Mouse (Mus musculus): Measurements from ENCODE around the gene Chd5. TPM values are rescaled to one million over a fixed set of nuclear protein-coding genes. Genes with fewer than 3 reads are reported as not detected.

Gene Chd5
- polyA plus RNA-seq, 1 experiment from 2014 or later, result 0.05 TPM

DNA sequence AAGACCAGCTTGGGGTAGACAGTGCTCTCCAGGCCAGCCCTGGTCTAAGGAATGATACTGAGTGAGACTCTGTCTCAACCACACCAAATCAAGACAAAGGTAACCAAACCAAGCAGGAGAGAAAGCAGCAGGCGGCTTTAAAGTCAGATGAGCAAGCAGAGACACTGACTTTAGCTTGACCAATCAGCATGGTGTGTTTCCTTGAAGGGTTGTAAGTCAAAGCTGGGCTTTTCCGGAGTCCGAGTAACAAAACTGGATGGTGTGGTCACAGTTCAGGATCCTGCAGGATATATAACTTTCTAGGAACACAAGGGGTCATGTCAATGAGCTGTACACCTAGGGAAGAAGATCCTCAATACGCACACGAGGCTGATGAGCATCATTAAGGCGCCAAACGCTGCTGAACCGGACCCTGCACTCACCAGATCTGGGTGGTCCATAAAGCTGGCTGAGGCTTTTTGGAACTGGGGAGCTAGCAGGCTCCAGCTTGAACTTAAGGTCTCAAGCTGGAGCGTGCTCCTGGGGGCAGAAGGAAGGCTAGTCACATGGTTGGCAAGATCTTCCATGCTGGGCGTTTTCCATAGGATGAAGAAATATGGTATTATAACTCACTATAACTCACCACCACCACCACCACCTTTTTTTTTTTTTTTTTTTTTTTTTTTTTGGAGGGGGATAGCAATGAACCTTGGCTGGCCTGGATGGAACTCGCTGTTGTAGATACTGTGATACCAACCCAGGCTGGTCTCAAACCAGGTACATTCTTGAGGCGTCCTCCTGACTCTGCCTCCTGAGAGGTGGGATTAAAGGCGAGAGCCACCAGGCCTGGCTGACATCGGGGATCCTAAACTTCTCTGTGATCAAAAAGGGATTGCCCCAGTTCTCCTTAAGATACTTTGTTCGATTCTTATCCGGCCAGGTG, 13.5 kb upstream of the Chd5 start:
- no peak overlapping the region for H3K4me2 ChIP-seq (ENCODE audit: low read depth, severe bottlenecking)
- 54% methylated on average over 16 of the region's 16 CpGs for WGBS
- H3K27me3 ChIP-seq (ENCODE audit: control insufficient read depth, insufficient read depth, low read length), result no peaks in the 10 kb centered on the region
- ATAC-seq (ENCODE audit: insufficient number of reproducible peaks, low FRiP score, low TSS enrichment, low read depth), result peak; percentile 49
- no peak overlapping the region for H3K9ac ChIP-seq (ENCODE audit: low read length)
- H3K9me3 ChIP-seq (ENCODE audit: control insufficient read depth, low read length), result no peaks in the 10 kb centered on the region
- H3K36me3 ChIP-seq (ENCODE audit: control insufficient read depth, insufficient read depth, low read length), result peaks cover 10% of the 10 kb centered on the region
- H3K4me1 ChIP-seq (ENCODE audit: control insufficient read depth, insufficient read depth, low read length), result peaks cover 12% of the 10 kb centered on the region
- peak overlapping the region; percentile 99 for H3K4me3 ChIP-seq (ENCODE audit: low read depth, low read length)
- no peak for DNase-seq (ENCODE audit: low spot score)
- no peak overlapping the region for H3K27ac ChIP-seq (replicated peaks; ENCODE audit: low read depth, low read length)

DNA sequence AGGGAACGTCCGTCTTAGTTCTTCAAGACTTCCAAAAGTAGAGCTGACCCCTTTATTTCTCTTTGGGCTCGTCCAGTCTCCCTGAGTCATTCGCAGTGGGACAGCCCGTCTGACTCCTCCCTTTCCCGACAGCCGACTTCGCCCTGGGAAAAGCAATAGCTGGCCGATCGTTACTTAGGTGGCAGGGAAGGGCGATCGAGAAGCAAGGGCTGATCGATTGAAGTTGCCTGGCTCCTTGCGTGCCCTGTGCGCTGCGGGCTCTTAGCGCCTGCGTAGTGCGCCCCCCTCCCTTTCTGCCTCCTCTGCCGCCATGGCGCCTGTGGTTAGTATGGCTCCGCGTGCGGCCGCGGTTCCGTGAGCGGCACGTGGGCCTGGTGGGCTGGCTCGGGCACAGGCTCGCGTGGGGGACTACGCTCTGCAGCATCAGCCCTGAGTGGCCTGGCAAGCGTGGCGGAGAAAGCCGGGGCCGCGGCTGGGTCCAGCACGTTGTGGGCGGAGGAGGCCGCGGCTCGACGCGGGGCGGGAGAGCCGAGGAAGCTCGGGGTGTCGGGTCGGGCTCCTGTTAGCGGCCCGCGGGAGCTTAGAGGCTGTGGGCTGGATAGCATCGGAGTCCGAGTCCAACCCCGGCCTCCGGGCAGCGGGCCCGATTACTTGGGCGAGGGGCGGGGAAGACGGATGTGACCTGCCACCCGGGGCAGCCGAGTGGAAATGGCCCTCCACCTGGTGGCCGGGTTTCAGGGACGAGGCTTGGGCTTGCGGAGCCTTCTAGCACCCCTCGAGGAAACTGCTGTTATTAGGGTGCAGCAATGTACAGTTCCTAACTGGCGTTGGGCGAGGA, 12.7 kb upstream of the Chd5 start, which contains the start of gene Rpl22:
Gene Rpl22, plus strand, starts transcription at position 169 of the 838 bp plus-strand sequence.
- Histone ChIP-seq H3K4me1 (ENCODE audit: control insufficient read depth, insufficient read depth, low read length) (peaks cover 12% of the 10 kb centered on the region), H3K27ac (replicated peaks; ENCODE audit: low read depth, low read length) (no peak within 1 kb of the TSS; the same call in 1 of the 2 replicates), H3K27me3 (ENCODE audit: control insufficient read depth, insufficient read depth, low read length) (no peaks in the 10 kb centered on the region), H3K9me3 (ENCODE audit: control insufficient read depth, low read length) (no peaks in the 10 kb centered on the region), H3K9ac (ENCODE audit: low read length) (peak within 1 kb of the TSS; percentile 96), H3K4me3 (ENCODE audit: low read depth, low read length) (peak within 1 kb of the TSS; percentile 99), H3K36me3 (ENCODE audit: control insufficient read depth, insufficient read depth, low read length) (peaks cover 14% of the 10 kb centered on the region), H3K4me2 (ENCODE audit: low read depth, severe bottlenecking) (peak within 1 kb of the TSS; percentile 81)
- DNase-seq (ENCODE audit: low spot score) (peak; percentile 94), ATAC-seq (ENCODE audit: insufficient number of reproducible peaks, low FRiP score, low TSS enrichment, low read depth) (peak; percentile 92)
- under 1% methylated on average over 69 of the region's 70 CpGs for WGBS

DNA sequence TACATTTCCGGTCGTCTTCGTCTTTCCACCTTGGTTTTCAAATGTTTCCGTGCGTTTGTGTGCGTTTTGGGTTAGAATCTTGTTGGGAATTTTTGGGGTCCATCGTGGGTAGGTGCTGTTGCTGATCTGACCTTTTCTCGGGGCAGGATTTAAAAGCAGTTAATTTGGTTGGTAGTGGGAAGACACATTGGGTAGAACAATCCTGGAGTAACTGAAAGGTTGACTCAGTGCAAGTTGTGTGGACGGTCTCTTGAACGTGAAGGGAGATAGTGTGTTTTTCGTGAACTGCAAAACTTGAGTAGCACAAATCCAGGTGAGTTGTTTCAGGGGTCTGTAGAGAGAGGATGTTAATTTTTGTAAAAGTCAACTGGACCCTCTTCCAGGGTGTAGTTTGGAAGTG, 11.9 kb upstream of the Chd5 start:
- Histone ChIP-seq H3K4me1 (ENCODE audit: control insufficient read depth, insufficient read depth, low read length) (peaks cover 12% of the 10 kb centered on the region), H3K9ac (ENCODE audit: low read length) (peak overlapping the region; percentile 96), H3K36me3 (ENCODE audit: control insufficient read depth, insufficient read depth, low read length) (peaks cover 16% of the 10 kb centered on the region), H3K27me3 (ENCODE audit: control insufficient read depth, insufficient read depth, low read length) (no peaks in the 10 kb centered on the region), H3K9me3 (ENCODE audit: control insufficient read depth, low read length) (no peaks in the 10 kb centered on the region), H3K4me3 (ENCODE audit: low read depth, low read length) (peak overlapping the region; percentile 99), H3K4me2 (ENCODE audit: low read depth, severe bottlenecking) (peak overlapping the region; percentile 81), H3K27ac (replicated peaks; ENCODE audit: low read depth, low read length) (no peak overlapping the region)
- no peak for ATAC-seq (ENCODE audit: insufficient number of reproducible peaks, low FRiP score, low TSS enrichment, low read depth)
- WGBS, result 2% methylated on average over 11 of the region's 11 CpGs
- DNase-seq (ENCODE audit: low spot score), result no peak

DNA sequence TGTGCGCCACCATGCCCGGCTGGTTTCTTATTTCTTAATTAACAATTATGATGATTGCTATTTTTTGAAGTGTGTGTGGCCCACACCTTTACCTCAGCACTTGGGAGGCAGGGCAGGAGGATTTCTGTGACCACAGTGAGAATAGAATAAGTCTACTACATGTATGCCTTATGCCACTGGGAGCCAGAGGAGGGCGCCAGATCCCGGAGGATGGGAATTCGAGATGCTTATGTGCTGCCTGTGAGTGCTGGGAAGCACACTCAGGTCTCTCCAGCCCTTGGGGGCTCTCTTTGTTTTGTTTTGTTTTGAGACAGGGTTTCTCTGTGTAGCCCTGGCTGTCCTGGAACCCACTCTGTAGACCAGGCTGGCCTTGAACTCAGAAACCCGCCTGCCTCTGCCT, 9.8 kb upstream of the Chd5 start:
- no peaks in the 10 kb centered on the region for H3K27me3 ChIP-seq (ENCODE audit: control insufficient read depth, insufficient read depth, low read length)
- no peak for ATAC-seq (ENCODE audit: insufficient number of reproducible peaks, low FRiP score, low TSS enrichment, low read depth)
- 80% methylated on average over 6 of the region's 6 CpGs for WGBS
- H3K4me2 ChIP-seq (ENCODE audit: low read depth, severe bottlenecking), result no peak overlapping the region
- no peak overlapping the region for H3K9ac ChIP-seq (ENCODE audit: low read length)
- no peak overlapping the region for H3K27ac ChIP-seq (replicated peaks; ENCODE audit: low read depth, low read length)
- peak; percentile 69 for DNase-seq (ENCODE audit: low spot score)
- peaks cover 12% of the 10 kb centered on the region for H3K4me1 ChIP-seq (ENCODE audit: control insufficient read depth, insufficient read depth, low read length)
- H3K4me3 ChIP-seq (ENCODE audit: low read depth, low read length), result no peak overlapping the region
- no peaks in the 10 kb centered on the region for H3K9me3 ChIP-seq (ENCODE audit: control insufficient read depth, low read length)
- H3K36me3 ChIP-seq (ENCODE audit: control insufficient read depth, insufficient read depth, low read length), result peaks cover 26% of the 10 kb centered on the region

DNA sequence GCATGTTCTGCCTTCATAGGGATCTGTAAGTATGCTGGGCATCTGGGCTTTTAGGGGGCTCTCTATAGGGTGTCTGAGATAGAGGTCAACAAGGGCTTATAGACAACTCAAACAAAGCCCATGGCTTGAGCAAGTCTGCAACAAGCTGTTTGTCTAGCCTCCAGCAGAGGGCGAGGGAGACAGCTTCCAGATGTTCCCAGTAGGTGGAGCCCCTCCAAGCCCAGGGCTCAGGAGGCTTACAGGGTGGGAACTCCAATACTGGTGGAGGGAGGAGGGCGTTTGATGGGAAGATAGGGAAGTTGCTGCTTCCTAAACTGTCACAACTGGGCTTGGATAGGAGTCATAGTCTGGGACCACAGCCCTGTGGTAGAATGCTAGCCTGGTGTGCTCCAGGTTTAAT, 5.5 kb upstream of the Chd5 start:
- H3K9ac ChIP-seq (ENCODE audit: low read length), result no peak overlapping the region
- no peak overlapping the region for H3K27ac ChIP-seq (replicated peaks; ENCODE audit: low read depth, low read length)
- H3K36me3 ChIP-seq (ENCODE audit: control insufficient read depth, insufficient read depth, low read length), result peaks cover 31% of the 10 kb centered on the region
- no peak overlapping the region for H3K4me3 ChIP-seq (ENCODE audit: low read depth, low read length)
- H3K27me3 ChIP-seq (ENCODE audit: control insufficient read depth, insufficient read depth, low read length), result peaks cover 10% of the 10 kb centered on the region
- no peak overlapping the region for H3K4me2 ChIP-seq (ENCODE audit: low read depth, severe bottlenecking)
- peak; percentile 27 for ATAC-seq (ENCODE audit: insufficient number of reproducible peaks, low FRiP score, low TSS enrichment, low read depth)
- H3K9me3 ChIP-seq (ENCODE audit: control insufficient read depth, low read length), result no peaks in the 10 kb centered on the region
- H3K4me1 ChIP-seq (ENCODE audit: control insufficient read depth, insufficient read depth, low read length), result no peaks in the 10 kb centered on the region
- WGBS, result 49% methylated on average over 2 of the region's 2 CpGs
- DNase-seq (ENCODE audit: low spot score), result peak; percentile 82

DNA sequence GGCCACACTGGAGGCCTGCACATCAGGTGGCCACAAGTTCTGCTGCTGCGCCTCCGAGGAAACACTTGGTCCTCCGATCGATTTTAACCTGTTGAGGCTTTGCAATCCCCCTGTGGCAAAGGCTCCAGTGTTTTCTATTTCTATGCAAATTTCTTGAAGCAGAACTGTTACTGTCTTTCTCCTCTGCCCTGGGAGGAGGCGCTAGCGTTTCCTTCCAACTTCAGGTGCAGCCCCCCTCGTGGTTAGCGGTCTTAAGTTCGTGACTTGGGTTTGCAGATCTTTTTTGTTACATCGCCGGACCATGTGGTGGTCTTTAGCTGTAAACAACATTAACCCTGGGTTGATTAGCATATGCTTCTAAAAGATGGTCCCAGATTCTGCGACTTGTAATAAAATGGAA, 4.9 kb upstream of the Chd5 start:
- peaks cover 16% of the 10 kb centered on the region for H3K27me3 ChIP-seq (ENCODE audit: control insufficient read depth, insufficient read depth, low read length)
- DNase-seq (ENCODE audit: low spot score) (no peak), ATAC-seq (ENCODE audit: insufficient number of reproducible peaks, low FRiP score, low TSS enrichment, low read depth) (no peak)
- no peak overlapping the region for H3K9ac ChIP-seq (ENCODE audit: low read length)
- no peaks in the 10 kb centered on the region for H3K4me1 ChIP-seq (ENCODE audit: control insufficient read depth, insufficient read depth, low read length)
- WGBS, result 96% methylated on average over 12 of the region's 12 CpGs
- no peaks in the 10 kb centered on the region for H3K9me3 ChIP-seq (ENCODE audit: control insufficient read depth, low read length)
- H3K4me3 ChIP-seq (ENCODE audit: low read depth, low read length), result no peak overlapping the region
- no peak overlapping the region for H3K4me2 ChIP-seq (ENCODE audit: low read depth, severe bottlenecking)
- no peak overlapping the region for H3K27ac ChIP-seq (replicated peaks; ENCODE audit: low read depth, low read length)
- H3K36me3 ChIP-seq (ENCODE audit: control insufficient read depth, insufficient read depth, low read length), result peaks cover 31% of the 10 kb centered on the region

DNA sequence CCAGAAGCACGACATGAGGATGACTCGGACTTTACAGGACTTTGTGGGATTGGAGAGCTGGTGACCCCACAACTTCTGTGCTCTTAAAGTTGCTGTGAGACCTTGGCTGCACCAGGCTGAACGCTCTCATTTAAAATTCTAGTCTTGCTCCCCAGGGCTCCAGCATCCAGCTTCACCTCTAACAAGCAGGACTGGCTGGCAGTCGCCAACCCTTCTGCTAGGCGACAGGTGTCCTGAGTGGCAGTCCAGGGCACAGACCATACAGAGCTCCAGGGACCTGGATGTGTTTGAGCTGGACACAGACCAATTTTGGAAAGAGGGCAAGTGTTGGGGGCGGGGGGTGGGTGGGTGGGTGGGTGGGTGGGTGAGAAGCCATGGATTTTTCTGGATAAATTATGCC, 679 bp upstream of the Chd5 start:
- DNase-seq (ENCODE audit: low spot score) (no peak), ATAC-seq (ENCODE audit: insufficient number of reproducible peaks, low FRiP score, low TSS enrichment, low read depth) (no peak)
- Histone ChIP-seq H3K27ac (replicated peaks; ENCODE audit: low read depth, low read length) (no peak overlapping the region), H3K4me2 (ENCODE audit: low read depth, severe bottlenecking) (no peak overlapping the region), H3K9ac (ENCODE audit: low read length) (no peak overlapping the region), H3K9me3 (ENCODE audit: control insufficient read depth, low read length) (no peaks in the 10 kb centered on the region), H3K27me3 (ENCODE audit: control insufficient read depth, insufficient read depth, low read length) (peaks cover 40% of the 10 kb centered on the region), H3K4me3 (ENCODE audit: low read depth, low read length) (no peak overlapping the region), H3K4me1 (ENCODE audit: control insufficient read depth, insufficient read depth, low read length) (peaks cover 10% of the 10 kb centered on the region; the same call in 1 of the 2 replicates), H3K36me3 (ENCODE audit: control insufficient read depth, insufficient read depth, low read length) (peaks cover 12% of the 10 kb centered on the region)
- 35% methylated on average over 6 of the region's 6 CpGs for WGBS

DNA sequence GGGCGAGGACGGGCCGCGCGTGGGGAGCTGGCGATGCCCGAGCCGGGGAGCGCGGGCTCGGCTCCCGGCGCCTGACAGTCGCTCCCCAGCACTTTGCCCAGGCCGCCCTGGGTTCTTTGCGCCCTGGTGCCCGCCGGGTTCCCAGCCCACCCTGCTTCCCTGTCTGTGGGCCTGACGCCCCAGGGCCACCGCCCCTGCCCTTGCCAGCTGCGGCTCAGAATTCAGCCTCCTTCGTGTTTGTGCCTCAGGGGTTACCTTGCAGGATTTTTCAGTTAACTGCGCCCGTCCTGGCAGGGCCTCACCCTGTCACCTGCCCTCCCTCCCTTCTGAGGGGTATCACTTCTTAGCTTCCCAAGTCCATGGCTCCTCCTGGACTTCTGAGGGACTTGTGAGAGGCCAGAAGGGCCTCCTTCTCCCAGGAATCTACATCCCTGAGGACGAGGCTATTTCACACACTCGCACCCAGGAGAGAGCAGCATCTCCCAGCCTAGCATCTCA, 891 bp downstream of the Chd5 start:
- H3K27me3 ChIP-seq (ENCODE audit: control insufficient read depth, insufficient read depth, low read length), result peaks cover 40% of the 10 kb centered on the region
- no peak for ATAC-seq (ENCODE audit: insufficient number of reproducible peaks, low FRiP score, low TSS enrichment, low read depth)
- H3K27ac ChIP-seq (replicated peaks; ENCODE audit: low read depth, low read length), result no peak overlapping the region
- peak overlapping the region; percentile 99 for H3K4me2 ChIP-seq (ENCODE audit: low read depth, severe bottlenecking)
- peaks cover 10% of the 10 kb centered on the region; the same call in 1 of the 2 replicates for H3K4me1 ChIP-seq (ENCODE audit: control insufficient read depth, insufficient read depth, low read length)
- H3K36me3 ChIP-seq (ENCODE audit: control insufficient read depth, insufficient read depth, low read length), result peaks cover under 1% of the 10 kb centered on the region
- no peaks in the 10 kb centered on the region for H3K9me3 ChIP-seq (ENCODE audit: control insufficient read depth, low read length)
- H3K9ac ChIP-seq (ENCODE audit: low read length), result peak overlapping the region; percentile 37
- H3K4me3 ChIP-seq (ENCODE audit: low read depth, low read length), result peak overlapping the region; percentile 44
- DNase-seq (ENCODE audit: low spot score), result no peak
- 4% methylated on average over 7 of the region's 26 CpGs for WGBS

Measured in limb, embryonic 11.5 days (tissue).